Mouse (Mus musculus): ENCODE data around the gene Ttc6.

GRCm38 (mm10) chr12:57650677-57651076 is 86.8 kb downstream of the Ttc6 start:
- TF ChIP-seq CTCF (IDR thresholded peaks at IDR 0.05; ENCODE audit: control insufficient read depth, insufficient read depth, insufficient read length) (no peak), MYOG (IDR thresholded peaks at IDR 0.05; ENCODE audit: control insufficient read depth, extremely low read depth, insufficient read length) (no peak), CEBPB (IDR thresholded peaks at IDR 0.05; ENCODE audit: low read depth) (no peak), MAX (IDR thresholded peaks at IDR 0.05) (no peak), USF1 (IDR thresholded peaks at IDR 0.05; ENCODE audit: low read depth) (no peak)

Data from C2C12 (cell line).